Mouse (Mus musculus): ENCODE data around the gene Sde2.

The Sde2 gene

GRCm38 (mm10) chr1:180850316-180851270, at the start of gene Sde2:
Gene Sde2, plus strand, starts transcription at chr1:180851127.
- peak; percentile 100 for DNase-seq

- no peak for DNase-seq
Observed at GRCm38 (mm10) chr1:180801466-180801994, 49.4 kb upstream of the Sde2 start.

- no peak for DNase-seq
Observed at GRCm38 (mm10) chr1:180803881-180804280, 47.0 kb upstream of the Sde2 start.

GRCm38 (mm10) chr1:180808831-180809230, 42.1 kb upstream of the Sde2 start:
- DNase-seq, result no peak

GRCm38 (mm10) chr1:180810976-180811375, 40.0 kb upstream of the Sde2 start:
- DNase-seq, result no peak

GRCm38 (mm10) chr1:180811596-180812462, 39.1 kb upstream of the Sde2 start:
- no peak for DNase-seq

- peak; percentile 72 for DNase-seq
Observed at GRCm38 (mm10) chr1:180812463-180813408, 38.2 kb upstream of the Sde2 start.

GRCm38 (mm10) chr1:180813409-180813884, 37.5 kb upstream of the Sde2 start:
- DNase-seq, result peak; percentile 96

- DNase-seq, result peak; percentile 90
Observed at GRCm38 (mm10) chr1:180813885-180814740, 36.8 kb upstream of the Sde2 start, which contains the start of gene H3f3a. Gene H3f3a, minus strand, starts transcription at chr1:180813943.

- DNase-seq, result peak; percentile 61
Observed at GRCm38 (mm10) chr1:180815371-180816024, 35.4 kb upstream of the Sde2 start.

GRCm38 (mm10) chr1:180818000-180818399, 32.9 kb upstream of the Sde2 start:
- DNase-seq, result no peak

- DNase-seq, result no peak
Observed at GRCm38 (mm10) chr1:180821101-180821500, 29.8 kb upstream of the Sde2 start.

GRCm38 (mm10) chr1:180822276-180822675, 28.7 kb upstream of the Sde2 start:
- no peak for DNase-seq

GRCm38 (mm10) chr1:180823716-180824115, 27.2 kb upstream of the Sde2 start:
- DNase-seq, result no peak

- DNase-seq, result no peak
Observed at GRCm38 (mm10) chr1:180824721-180825120, 26.2 kb upstream of the Sde2 start.

GRCm38 (mm10) chr1:180826634-180827033, 24.3 kb upstream of the Sde2 start:
- no peak for DNase-seq

- DNase-seq, result no peak
Observed at GRCm38 (mm10) chr1:180829775-180830174, 21.2 kb upstream of the Sde2 start.

- no peak for DNase-seq
Observed at GRCm38 (mm10) chr1:180830175-180830574, 20.8 kb upstream of the Sde2 start.

- DNase-seq, result no peak
Observed at GRCm38 (mm10) chr1:180830588-180831346, 20.2 kb upstream of the Sde2 start.

Measured in cerebellum, adult 9-11 months (tissue).